Mouse (Mus musculus): ENCODE data around the gene Dpp8. TPM values are rescaled to one million over a fixed set of nuclear protein-coding genes. Genes with fewer than 3 reads are reported as not detected.

The Dpp8 gene
- total and polyA plus RNA-seq, 3 experiments = 51.8 to 62.1 TPM; not detected in 1

GRCm38 (mm10) chr9:65100991-65101685 is 68.9 kb downstream of the Dpp8 start, which contains the start of gene Igdcc4:
Gene Igdcc4, plus strand, starts transcription at chr9:65101486.
- Histone ChIP-seq H3K79me2 (ENCODE audit: control insufficient read depth, insufficient read depth, low read length, poor library complexity) (no peaks in the 10 kb centered on the region), H3K36me3 (ENCODE audit: control insufficient read depth in 1 of 2, insufficient read depth in 2 of 2, low read length in 2 of 2) (no peaks in the 10 kb centered on the region), H3K4me1 (ENCODE audit: control insufficient read depth in 1 of 2, insufficient read depth in 2 of 2, low read length in 2 of 2) (no peaks in the 10 kb centered on the region), H3K27me3 (ENCODE audit: control insufficient read depth in 1 of 2, insufficient read depth in 2 of 2, low read length in 2 of 2) (no peaks in the 10 kb centered on the region; a peak in 3 of 4 replicates), H3K9ac (ENCODE audit: control insufficient read depth, low read depth, low read length, poor library complexity, severe bottlenecking) (no peak within 1 kb of the TSS), H3K27ac (ENCODE audit: control insufficient read depth, low read depth, low read length) (no peak within 1 kb of the TSS), H3K4me3 (ENCODE audit: control insufficient read depth in 1 of 2, insufficient read depth in 1 of 2, low read depth in 2 of 2, low read length in 2 of 2) (no peak within 1 kb of the TSS), H3K9me3 (replicated peaks; ENCODE audit: insufficient read depth, low read length) (no peaks in the 10 kb centered on the region)
- TF ChIP-seq CHD2 (IDR thresholded peaks at IDR 0.05; ENCODE audit: low read length) (no peak), USF1 (IDR thresholded peaks at IDR 0.05; ENCODE audit: low read depth, low read length) (no peak)
- no peak for DNase-seq (ENCODE audit: low read depth, low spot score)

- TF ChIP-seq USF2 (IDR thresholded peaks at IDR 0.05; ENCODE audit: borderline replicate concordance in 1 of 2, insufficient read depth in 1 of 2, low read depth in 1 of 2, low read length in 2 of 2) (no peak), RAD21 (IDR thresholded peaks at IDR 0.05; ENCODE audit: low read depth, low read length) (no peak), ZKSCAN1 (IDR thresholded peaks at IDR 0.05; ENCODE audit: low read depth, low read length) (no peak), SMC3 (IDR thresholded peaks at IDR 0.05; ENCODE audit: low read depth, low read length) (no peak)
- Histone ChIP-seq H3K4me1 (ENCODE audit: control insufficient read depth in 1 of 2, insufficient read depth in 2 of 2, low read length in 2 of 2) (no peaks in the 10 kb centered on the region), H3K4me3 (ENCODE audit: control insufficient read depth in 1 of 2, insufficient read depth in 1 of 2, low read depth in 2 of 2, low read length in 2 of 2) (no peak overlapping the region), H3K36me3 (ENCODE audit: control insufficient read depth in 1 of 2, insufficient read depth in 2 of 2, low read length in 2 of 2) (no peaks in the 10 kb centered on the region), H3K9me3 (replicated peaks; ENCODE audit: insufficient read depth, low read length) (no peaks in the 10 kb centered on the region), H3K9ac (ENCODE audit: control insufficient read depth, low read depth, low read length, poor library complexity, severe bottlenecking) (no peak overlapping the region), H3K27ac (ENCODE audit: control insufficient read depth, low read depth, low read length) (no peak overlapping the region), H3K27me3 (ENCODE audit: control insufficient read depth in 1 of 2, insufficient read depth in 2 of 2, low read length in 2 of 2) (peaks cover 0 to 3% of the 10 kb centered on the region in 2 experiments; a peak in 3 of 4 replicates), H3K79me2 (ENCODE audit: control insufficient read depth, insufficient read depth, low read length, poor library complexity) (no peaks in the 10 kb centered on the region)
- DNase-seq (ENCODE audit: low read depth, low spot score) = no peak
Observed at GRCm38 (mm10) chr9:65101686-65102376, 69.6 kb downstream of the Dpp8 start.

DNA sequence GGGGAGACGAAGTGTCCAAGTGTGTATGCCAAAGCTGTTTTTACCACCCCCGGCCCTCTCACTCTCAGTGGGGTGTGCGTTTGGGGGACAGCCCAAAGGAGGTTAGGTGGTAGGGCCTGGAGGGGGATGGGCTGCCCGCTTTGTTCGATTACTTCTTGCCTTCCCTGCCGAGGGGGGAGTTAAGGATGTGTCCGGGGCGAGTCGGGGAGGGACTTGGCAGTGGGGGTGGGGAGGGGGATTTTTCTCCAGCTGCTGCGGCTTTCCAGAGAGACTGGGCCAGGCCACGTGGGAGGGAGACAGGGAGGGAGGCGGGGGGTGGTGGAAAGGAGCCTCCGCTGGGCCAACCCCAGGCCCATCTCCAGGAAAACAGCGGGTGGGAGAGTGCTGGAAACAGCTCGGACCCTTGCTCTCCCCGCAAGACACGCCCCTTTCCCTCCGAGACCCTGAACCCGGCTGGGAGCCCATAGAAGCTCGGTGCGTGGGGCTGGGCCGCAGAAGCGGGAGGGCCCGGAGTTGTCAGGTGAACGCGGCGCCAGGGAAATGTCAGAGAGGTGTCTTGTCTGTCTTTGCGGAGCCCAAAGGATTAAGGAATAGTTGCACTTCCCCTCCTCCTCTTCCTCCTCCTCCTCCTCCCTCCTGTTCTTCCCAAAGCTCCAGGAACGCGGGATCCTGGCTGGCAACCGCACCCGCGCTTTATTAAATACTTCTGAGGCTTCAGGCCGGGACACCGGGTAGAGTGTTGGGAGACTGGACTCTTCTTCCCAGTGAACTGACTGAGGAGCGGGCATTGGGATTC is 70.4 kb downstream of the Dpp8 start:
- Histone ChIP-seq H3K9me3 (replicated peaks; ENCODE audit: insufficient read depth, low read length) (no peaks in the 10 kb centered on the region), H3K9ac (ENCODE audit: control insufficient read depth, low read depth, low read length, poor library complexity, severe bottlenecking) (no peak overlapping the region), H3K27ac (ENCODE audit: control insufficient read depth, low read depth, low read length) (no peak overlapping the region), H3K4me1 (ENCODE audit: control insufficient read depth in 1 of 2, insufficient read depth in 2 of 2, low read length in 2 of 2) (no peaks in the 10 kb centered on the region), H3K4me3 (ENCODE audit: control insufficient read depth in 1 of 2, insufficient read depth in 1 of 2, low read depth in 2 of 2, low read length in 2 of 2) (no peak overlapping the region), H3K79me2 (ENCODE audit: control insufficient read depth, insufficient read depth, low read length, poor library complexity) (no peaks in the 10 kb centered on the region), H3K36me3 (ENCODE audit: control insufficient read depth in 1 of 2, insufficient read depth in 2 of 2, low read length in 2 of 2) (no peaks in the 10 kb centered on the region), H3K27me3 (ENCODE audit: control insufficient read depth in 1 of 2, insufficient read depth in 2 of 2, low read length in 2 of 2) (peaks cover 0 to 7% of the 10 kb centered on the region in 2 experiments; a peak in 3 of 4 replicates)
- DNase-seq (ENCODE audit: low read depth, low spot score) = no peak
- TF ChIP-seq MAX (IDR thresholded peaks at IDR 0.05; ENCODE audit: low read length) (no peak), ZKSCAN1 (IDR thresholded peaks at IDR 0.05; ENCODE audit: low read depth, low read length) (no peak), SMC3 (IDR thresholded peaks at IDR 0.05; ENCODE audit: low read depth, low read length) (no peak), TCF12 (IDR thresholded peaks at IDR 0.05; ENCODE audit: low read depth, low read length) (no peak), MYC (IDR thresholded peaks at IDR 0.05; ENCODE audit: low read depth, low read length) (no peak), EP300 (IDR thresholded peaks at IDR 0.05; ENCODE audit: low read depth in 1 of 2, low read length in 2 of 2) (no peak), TAL1 (IDR thresholded peaks at IDR 0.05; ENCODE audit: low read length) (no peak), KAT2A (conservative IDR thresholded peaks at IDR 0.05; ENCODE audit: low read depth, low read length) (no peak), POLR2A (IDR thresholded peaks at IDR 0.05; ENCODE audit: control insufficient read depth in 1 of 2, insufficient read depth in 1 of 2, low read depth in 1 of 2, low read length in 2 of 2, poor library complexity in 1 of 2) (no peak), POLR2AphosphoS2 (IDR thresholded peaks at IDR 0.05; ENCODE audit: low read length) (no peak), ZNF384 (IDR thresholded peaks at IDR 0.05; ENCODE audit: low read depth, low read length) (no peak)

Measured in MEL (cell line).